Mouse (Mus musculus) MEL (cell line): Measurements from ENCODE around the gene Slco6c1. TPM values are rescaled to one million over a fixed set of nuclear protein-coding genes. Genes with fewer than 3 reads are reported as not detected.
A peak's percentile ranks its signal among the peaks of the same experiment; 100 is the strongest.

Experiments used
- DNase-seq: peaks from one replicate; pipeline ENCODE4 v3.0.0; 2011; ENCODE audit warnings: low read depth, low spot score
- H3K27ac ChIP-seq: 2 replicates; pipeline ENCODE4 v1.5.1; 2012; ENCODE audit warnings: low read depth, mild to moderate bottlenecking, control low read depth, low read length, moderate library complexity; ENCODE audit not compliant: control insufficient read depth
- H3K27me3 ChIP-seq, 2 experiments: fragments of 150-350 bp in 1 of 2; sonication (generic) in 1 of 2; 2 replicates each; pipeline ENCODE4 v1.6.1; 2012; ENCODE audit warnings: low read length in 2 of 2, mild to moderate bottlenecking in 2 of 2, improper control_type of control experiment in 1 of 2, moderate library complexity in 1 of 2; ENCODE audit not compliant: insufficient read depth in 2 of 2, control insufficient read depth in 1 of 2
- H3K36me3 ChIP-seq, 2 experiments: 2 replicates each; pipeline ENCODE4 v1.6.1; 2012 to 2014; ENCODE audit warnings: low read length in 2 of 2, improper control_type of control experiment in 1 of 2, inconsistent platforms in 1 of 2, mild to moderate bottlenecking in 1 of 2; ENCODE audit not compliant: insufficient read depth in 2 of 2, control insufficient read depth in 1 of 2
- H3K4me1 ChIP-seq, 2 experiments: fragments of 150-350 bp in 1 of 2; sonication (generic) in 1 of 2; 2 replicates each; pipeline ENCODE4 v1.6.1; 2012; ENCODE audit warnings: low read length in 2 of 2, improper control_type of control experiment in 1 of 2, mild to moderate bottlenecking in 1 of 2; ENCODE audit not compliant: insufficient read depth in 2 of 2, control insufficient read depth in 1 of 2
- H3K4me3 ChIP-seq, 2 experiments: fragments of 150-350 bp in 1 of 2; sonication (generic) in 1 of 2; 2 replicates each; pipeline ENCODE4 v1.5.1; 2012; ENCODE audit warnings: low read depth in 2 of 2, low read length in 2 of 2, mild to moderate bottlenecking in 2 of 2, moderate library complexity in 2 of 2, control low read depth in 1 of 2, improper control_type of control experiment in 1 of 2; ENCODE audit not compliant: control insufficient read depth in 1 of 2, insufficient read depth in 1 of 2
- H3K79me2 ChIP-seq: 2 replicates; pipeline ENCODE4 v1.6.1; 2012; ENCODE audit warnings: mild to moderate bottlenecking, low read length, moderate library complexity; ENCODE audit not compliant: control insufficient read depth, poor library complexity, insufficient read depth
- H3K9ac ChIP-seq: 2 replicates; pipeline ENCODE4 v1.6.1; 2012; ENCODE audit warnings: low read depth, mild to moderate bottlenecking, control low read depth, low read length, moderate library complexity; ENCODE audit not compliant: control insufficient read depth, poor library complexity, severe bottlenecking
- H3K9me3 ChIP-seq: fragments of 150-350 bp; sonication (generic); replicated peaks from 2 replicates; pipeline ENCODE4 v1.6.1; 2012; ENCODE audit warnings: mild to moderate bottlenecking, low read length, improper control_type of control experiment, moderate library complexity; ENCODE audit not compliant: insufficient read depth
- CHD1 ChIP-seq: IDR thresholded peaks from 2 replicates; pipeline ENCODE4 v1.6.1; 2012; ENCODE audit warnings: low read depth, mild to moderate bottlenecking, inconsistent platforms, low read length, improper control_type of control experiment
- CHD2 ChIP-seq: IDR thresholded peaks from 2 replicates; pipeline ENCODE4 v1.6.1; 2011; ENCODE audit warnings: low read length, improper control_type of control experiment
- CTCF ChIP-seq, 3 experiments: IDR thresholded peaks in 2 of 3; conservative IDR thresholded peaks in 1 of 3; 2 replicates each; pipeline ENCODE4 v1.5.1; 2011 to 2012; ENCODE audit warnings: low read length in 3 of 3, low read depth in 2 of 3, mild to moderate bottlenecking in 2 of 3, improper control_type of control experiment in 1 of 3, inconsistent platforms in 1 of 3, mixed read lengths in 1 of 3, moderate library complexity in 1 of 3; ENCODE audit not compliant: control insufficient read depth in 1 of 3, insufficient read depth in 1 of 3, poor library complexity in 1 of 3, severe bottlenecking in 1 of 3
- E2F4 ChIP-seq: IDR thresholded peaks from 2 replicates; pipeline ENCODE4 v1.6.1; 2011; ENCODE audit warnings: low read depth, low read length, improper control_type of control experiment, borderline replicate concordance
- ELF1 ChIP-seq: IDR thresholded peaks from 2 replicates; pipeline ENCODE4 v1.6.1; 2014; ENCODE audit warnings: low read depth, mild to moderate bottlenecking, inconsistent platforms, low read length, improper control_type of control experiment, moderate library complexity
- HCFC1 ChIP-seq: IDR thresholded peaks from 2 replicates; pipeline ENCODE4 v1.6.1; 2012; ENCODE audit warnings: low read depth, mild to moderate bottlenecking, inconsistent platforms, low read length, improper control_type of control experiment, moderate library complexity
- JUND ChIP-seq: IDR thresholded peaks from 2 replicates; pipeline ENCODE4 v1.6.1; 2011; ENCODE audit warnings: low read depth, mild to moderate bottlenecking, improper control_type of control experiment, low read length
- KAT2A ChIP-seq: conservative IDR thresholded peaks from 2 replicates; pipeline ENCODE4 v1.6.1; 2012; ENCODE audit warnings: low read depth, low read length, improper control_type of control experiment, inconsistent platforms
- MAFK ChIP-seq: IDR thresholded peaks from 2 replicates; pipeline ENCODE4 v1.6.1; 2011; ENCODE audit warnings: low read depth, mild to moderate bottlenecking, low read length, improper control_type of control experiment, borderline replicate concordance
- MAZ ChIP-seq: IDR thresholded peaks from 2 replicates; pipeline ENCODE4 v1.6.1; 2012; ENCODE audit warnings: low read depth, mild to moderate bottlenecking, inconsistent platforms, low read length, improper control_type of control experiment
- MEF2A ChIP-seq: IDR thresholded peaks from 2 replicates; pipeline ENCODE4 v1.6.1; 2014; ENCODE audit warnings: low read depth, mild to moderate bottlenecking, inconsistent platforms, low read length, improper control_type of control experiment; ENCODE audit not compliant: poor library complexity, insufficient replicate concordance, severe bottlenecking; ENCODE audit errors: extremely low read depth
- MXI1 ChIP-seq: IDR thresholded peaks from 2 replicates; pipeline ENCODE4 v1.6.1; 2011; ENCODE audit warnings: mild to moderate bottlenecking, low read depth, low read length, improper control_type of control experiment
- NRF1 ChIP-seq: IDR thresholded peaks from 2 replicates; pipeline ENCODE4 v1.6.1; 2014; ENCODE audit warnings: low read depth, mild to moderate bottlenecking, inconsistent platforms, low read length, improper control_type of control experiment, moderate library complexity; ENCODE audit not compliant: poor library complexity, insufficient read depth, severe bottlenecking
- POLR2AphosphoS5 ChIP-seq: IDR thresholded peaks from 2 replicates; pipeline ENCODE4 v1.6.1; 2012; ENCODE audit warnings: low read depth, borderline replicate concordance, mild to moderate bottlenecking, inconsistent platforms, low read length, moderate library complexity, mixed read lengths
- RAD21 ChIP-seq: IDR thresholded peaks from 2 replicates; pipeline ENCODE4 v1.6.1; 2011; ENCODE audit warnings: mild to moderate bottlenecking, low read depth, low read length, improper control_type of control experiment
- SMC3 ChIP-seq: IDR thresholded peaks from 2 replicates; pipeline ENCODE4 v1.6.1; 2011; ENCODE audit warnings: low read depth, low read length, improper control_type of control experiment
- TAL1 ChIP-seq: IDR thresholded peaks from 2 replicates; pipeline ENCODE4 v1.6.1; 2012; ENCODE audit warnings: mild to moderate bottlenecking, inconsistent platforms, low read length, moderate library complexity, mixed read lengths
- TBP ChIP-seq: IDR thresholded peaks from 2 replicates; pipeline ENCODE4 v1.8.0; 2011; ENCODE audit warnings: low read depth, low read length, improper control_type of control experiment
- USF1 ChIP-seq: IDR thresholded peaks from 2 replicates; pipeline ENCODE4 v1.6.1; 2014; ENCODE audit warnings: low read depth, mild to moderate bottlenecking, inconsistent platforms, low read length, improper control_type of control experiment, moderate library complexity
- ZC3H11A ChIP-seq: IDR thresholded peaks from 2 replicates; pipeline ENCODE4 v1.6.1; 2012; ENCODE audit warnings: low read depth, mild to moderate bottlenecking, inconsistent platforms, low read length, improper control_type of control experiment
- ZMIZ1 ChIP-seq: IDR thresholded peaks from 2 replicates; pipeline ENCODE4 v1.6.1; 2012; ENCODE audit warnings: low read depth, mild to moderate bottlenecking, inconsistent platforms, low read length, improper control_type of control experiment, moderate library complexity
- ZNF384 ChIP-seq: IDR thresholded peaks from 2 replicates; pipeline ENCODE4 v1.6.1; 2012; ENCODE audit warnings: low read depth, mild to moderate bottlenecking, inconsistent platforms, low read length, improper control_type of control experiment
- polyA plus RNA-seq, 2 experiments: library from polyadenylated mRNA; stranded (reverse) in 1 of 2; unstranded in 1 of 2; fragments of >175 nt in 1 of 2; fragments of >200 nt in 1 of 2; gene quantifications; 2 replicates each; pipeline versions ENCODE4 v1.2.1 to v1.2.4; 2012; ENCODE audit warnings: low replicate concordance in 2 of 2, low read depth in 1 of 2; ENCODE audit not compliant: insufficient read length in 2 of 2, insufficient read depth in 1 of 2, missing spikeins in 1 of 2
- total RNA-seq: library from RNA; depleted of rRNA; stranded (reverse); fragments of 300-350 nt; gene quantifications from 2 replicates; pipeline ENCODE4 v1.2.3, GENCODE M21; 2012

The Slco6c1 gene
- total and polyA plus RNA-seq, 3 experiments: not detected

DNA sequence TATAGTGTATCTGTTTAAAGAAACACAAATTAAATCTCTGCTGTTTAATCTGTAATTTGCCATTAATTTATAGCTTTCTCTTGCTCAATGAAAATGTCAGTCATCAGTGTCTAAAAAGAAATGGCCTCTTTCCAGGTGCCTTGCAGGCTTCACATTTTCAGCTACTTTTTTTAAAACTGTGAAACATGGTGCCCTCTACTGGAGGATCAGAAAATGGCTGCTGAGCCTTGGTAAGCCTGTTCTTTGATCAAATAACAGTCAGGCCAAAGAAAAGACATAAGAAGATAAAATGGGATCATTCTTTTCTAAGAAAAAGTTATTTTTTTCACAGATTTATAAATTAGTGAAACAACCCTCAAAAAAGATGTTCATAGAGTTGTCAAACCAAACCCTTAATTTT, 109.1 kb downstream of the Slco6c1 start:
- H3K27me3 ChIP-seq: no peaks in the 10 kb centered on the region
- no peak overlapping the region for H3K4me3 ChIP-seq
- no peaks in the 10 kb centered on the region for H3K4me1 ChIP-seq
- no peaks in the 10 kb centered on the region for H3K79me2 ChIP-seq
- H3K9me3 ChIP-seq: no peaks in the 10 kb centered on the region
- H3K36me3 ChIP-seq: no peaks in the 10 kb centered on the region
- H3K27ac ChIP-seq: no peak overlapping the region
- DNase-seq: peak; percentile 68
- TF ChIP-seq TAL1: no peak
- TF ChIP-seq CHD1: no peak
- peak; percentile 85 for TF ChIP-seq RAD21
- TF ChIP-seq MXI1: no peak
- TF ChIP-seq USF1: no peak
- TF ChIP-seq NRF1: no peak
- no peak for TF ChIP-seq MAFK
- no peak for TF ChIP-seq E2F4
- TF ChIP-seq MEF2A: no peak
- TF ChIP-seq SMC3: peak; percentile 94
- TF ChIP-seq ZNF384: peak; percentile 81
- no peak for TF ChIP-seq HCFC1
- TF ChIP-seq ELF1: 0 out of 2 replicates have a peak, but pooled peaks have one; percentile 13
- TF ChIP-seq MAZ: no peak
- no peak for TF ChIP-seq KAT2A
- TF ChIP-seq TBP: no peak
- no peak for TF ChIP-seq ZMIZ1
- TF ChIP-seq CHD2: no peak
- peak; percentile 42 to 88 (median 45); a peak in 5 of 6 replicates for TF ChIP-seq CTCF (IDR thresholded peaks at IDR 0.05 in 2 of 3, conservative IDR thresholded peaks at IDR 0.05 in 1 of 3; ENCODE audit: control insufficient read depth in 1 of 3, insufficient read depth in 1 of 3, low read depth in 2 of 3, low read length in 3 of 3, poor library complexity in 1 of 3, severe bottlenecking in 1 of 3)
- TF ChIP-seq ZC3H11A: peak; percentile 93
- no peak for TF ChIP-seq POLR2AphosphoS5
- TF ChIP-seq JUND: no peak
- no peak overlapping the region for H3K9ac ChIP-seq
